Mouse (Mus musculus) telencephalon, adult 2 months (tissue): ENCODE data around the gene Wsb2.
"Not testable (repeated sequence)": the region's sequence is repeated elsewhere in the genome, so short reads cannot be mapped to it uniquely, and the experiment has no call there.

Experiments used
- DNase-seq: peaks from one replicate; pipeline ENCODE4 v3.0.0-alpha.2; 2011; ENCODE audit warnings: low read depth, low spot score

Wsb2 gene

GRCm38 (mm10) chr5:117388296-117388751, 31.2 kb downstream of the Wsb2 start:
- DNase-seq = no peak

- DNase-seq = peak; percentile 88
Observed at GRCm38 (mm10) chr5:117388877-117389276, 31.8 kb downstream of the Wsb2 start, which contains the start of gene Rfc5. Rfc5 (minus strand) TSS chr5:117389047.

- no peak for DNase-seq
Observed at GRCm38 (mm10) chr5:117390895-117391294, 33.8 kb downstream of the Wsb2 start.

- no peak for DNase-seq
Observed at GRCm38 (mm10) chr5:117395834-117396233, 38.7 kb downstream of the Wsb2 start.

- no peak for DNase-seq
Observed at GRCm38 (mm10) chr5:117396596-117397014, 39.5 kb downstream of the Wsb2 start.

- DNase-seq = no peak
Observed at GRCm38 (mm10) chr5:117397371-117397770, 40.3 kb downstream of the Wsb2 start.

- DNase-seq = no peak
Observed at GRCm38 (mm10) chr5:117398007-117398550, 41.0 kb downstream of the Wsb2 start.

- no peak for DNase-seq
Observed at GRCm38 (mm10) chr5:117399281-117399680, 42.2 kb downstream of the Wsb2 start.

GRCm38 (mm10) chr5:117403609-117404008, 46.5 kb downstream of the Wsb2 start:
- no peak for DNase-seq

- not testable (repeated sequence) for DNase-seq
Observed at GRCm38 (mm10) chr5:117404671-117405070, 47.6 kb downstream of the Wsb2 start.

GRCm38 (mm10) chr5:117408216-117408615, 51.1 kb downstream of the Wsb2 start:
- DNase-seq = no peak

- no peak for DNase-seq
Observed at GRCm38 (mm10) chr5:117409369-117409768, 52.3 kb downstream of the Wsb2 start.

GRCm38 (mm10) chr5:117413507-117414501, 56.7 kb downstream of the Wsb2 start, which contains the start of gene Ksr2:
Ksr2 (plus strand) TSS chr5:117414000.
- DNase-seq = peak; percentile 69

GRCm38 (mm10) chr5:117414611-117415010, 57.5 kb downstream of the Wsb2 start:
- DNase-seq = peak; percentile 50

- DNase-seq = no peak
Observed at GRCm38 (mm10) chr5:117415011-117415912, 58.2 kb downstream of the Wsb2 start.

- DNase-seq = no peak
Observed at GRCm38 (mm10) chr5:117417442-117417841, 60.3 kb downstream of the Wsb2 start.
